Mouse (Mus musculus) CH12.LX (cell line): ENCODE measurements at regions not wholly inside any gene's neighbourhood (a gene's known extent, or its start where the extent isn't known, plus 50 kb on each side); places are given as distances from the start of the nearest gene placed in this dataset.

Source experiments
- DNase-seq: peaks from one replicate; pipeline ENCODE4 v3.0.0-alpha.2; 2013; ENCODE audit errors: extremely low read depth
- H3K27ac ChIP-seq: 2 replicates; pipeline ENCODE4 v1.5.1; 2012; ENCODE audit warnings: low read depth, mild to moderate bottlenecking, control low read depth, moderate library complexity; ENCODE audit not compliant: insufficient read depth
- H3K27me3 ChIP-seq: replicated peaks from 2 replicates; pipeline ENCODE3; 2012; ENCODE audit warnings: inconsistent platforms
- H3K36me3 ChIP-seq, 2 experiments: replicated peaks in 1 of 2; 2 replicates each; pipeline versions ENCODE3 to v1.6.1; 2012; ENCODE audit warnings: inconsistent platforms in 1 of 2, low read length in 1 of 2, mild to moderate bottlenecking in 1 of 2, mixed read lengths in 1 of 2, moderate library complexity in 1 of 2; ENCODE audit not compliant: control insufficient read depth in 1 of 2, insufficient read depth in 1 of 2
- H3K4me1 ChIP-seq, 2 experiments: 2 replicates each; pipeline ENCODE4 v1.6.1; 2012; ENCODE audit warnings: inconsistent platforms in 1 of 2, moderate library complexity in 1 of 2; ENCODE audit not compliant: insufficient read depth in 2 of 2, control insufficient read depth in 1 of 2
- H3K4me2 ChIP-seq: 2 replicates; pipeline ENCODE4 v1.6.1; 2012; ENCODE audit warnings: low read depth, mild to moderate bottlenecking, control low read depth; ENCODE audit not compliant: poor library complexity, insufficient read depth, severe bottlenecking
- H3K4me3 ChIP-seq, 3 experiments: fragments of 150-350 bp in 1 of 3; sonication (generic) in 1 of 3; replicated peaks in 1 of 3; 2 replicates each; pipeline versions ENCODE3 to v1.5.1; 2011 to 2012; ENCODE audit warnings: low read depth in 2 of 3, low read length in 2 of 3, mild to moderate bottlenecking in 2 of 3, moderate library complexity in 2 of 3, control low read depth in 1 of 3, improper control_type of control experiment in 1 of 3, inconsistent platforms in 1 of 3, mixed read lengths in 1 of 3; ENCODE audit not compliant: poor library complexity in 1 of 3
- H3K79me2 ChIP-seq: replicated peaks from 2 replicates; pipeline ENCODE4 v1.6.1; 2012; ENCODE audit warnings: mild to moderate bottlenecking, moderate library complexity; ENCODE audit not compliant: control insufficient read depth, poor library complexity, insufficient read depth, severe bottlenecking; ENCODE audit errors: extremely low read depth
- H3K9ac ChIP-seq: 2 replicates; pipeline ENCODE4 v1.6.1; 2012; ENCODE audit warnings: low read depth, mild to moderate bottlenecking, control low read depth, moderate library complexity; ENCODE audit not compliant: insufficient read depth
- H3K9me3 ChIP-seq: replicated peaks from 2 replicates; pipeline ENCODE3; 2012; ENCODE audit warnings: low read length, inconsistent platforms, mixed read lengths
- CHD2 ChIP-seq: IDR thresholded peaks from 2 replicates; pipeline ENCODE4 v1.6.1; 2011; ENCODE audit warnings: low read length, improper control_type of control experiment
- CTCF ChIP-seq, 2 experiments: IDR thresholded peaks in 1 of 2; conservative IDR thresholded peaks in 1 of 2; 2 replicates each; pipeline ENCODE4 v1.5.1; 2011 to 2012; ENCODE audit warnings: low read depth in 2 of 2, low read length in 2 of 2, improper control_type of control experiment in 1 of 2, inconsistent platforms in 1 of 2, mild to moderate bottlenecking in 1 of 2, moderate library complexity in 1 of 2
- EP300 ChIP-seq: IDR thresholded peaks from 2 replicates; pipeline ENCODE4 v1.6.1; 2011; ENCODE audit warnings: low read length, improper control_type of control experiment
- ETS1 ChIP-seq: conservative IDR thresholded peaks from 2 replicates; pipeline ENCODE4 v1.6.1; 2012; ENCODE audit warnings: low read depth, mild to moderate bottlenecking, inconsistent platforms, low read length, improper control_type of control experiment, moderate library complexity
- GABPA ChIP-seq: IDR thresholded peaks from 2 replicates; pipeline ENCODE4 v1.6.1; 2012; ENCODE audit warnings: low read depth, low read length, improper control_type of control experiment, inconsistent platforms; ENCODE audit not compliant: insufficient replicate concordance
- IRF4 ChIP-seq: IDR thresholded peaks from 2 replicates; pipeline ENCODE4 v1.6.1; 2014; ENCODE audit warnings: low read depth, mild to moderate bottlenecking, inconsistent platforms, low read length, improper control_type of control experiment
- JUND ChIP-seq: conservative IDR thresholded peaks from 2 replicates; pipeline ENCODE4 v1.6.1; 2011; ENCODE audit warnings: low read depth, low read length, improper control_type of control experiment
- KAT2A ChIP-seq: IDR thresholded peaks from 2 replicates; pipeline ENCODE4 v1.6.1; 2012; ENCODE audit warnings: low read length, improper control_type of control experiment, inconsistent platforms; ENCODE audit not compliant: insufficient replicate concordance
- MAFK ChIP-seq: IDR thresholded peaks from 2 replicates; pipeline ENCODE4 v1.6.1; 2011; ENCODE audit warnings: low read length, improper control_type of control experiment; ENCODE audit not compliant: insufficient replicate concordance
- MAX ChIP-seq: IDR thresholded peaks from 2 replicates; pipeline ENCODE4 v1.6.1; 2011; ENCODE audit warnings: low read length, improper control_type of control experiment
- MAZ ChIP-seq: IDR thresholded peaks from 2 replicates; pipeline ENCODE4 v1.6.1; 2012; ENCODE audit warnings: low read depth, mild to moderate bottlenecking, inconsistent platforms, low read length, improper control_type of control experiment, moderate library complexity
- MXI1 ChIP-seq: IDR thresholded peaks from 2 replicates; pipeline ENCODE4 v1.6.1; 2011; ENCODE audit warnings: mild to moderate bottlenecking, low read depth, low read length, improper control_type of control experiment
- MYC ChIP-seq: IDR thresholded peaks from 2 replicates; pipeline ENCODE4 v1.6.1; 2011; ENCODE audit warnings: low read depth, mild to moderate bottlenecking, improper control_type of control experiment, low read length
- NELFE ChIP-seq: IDR thresholded peaks from 2 replicates; pipeline ENCODE4 v1.6.1; 2011; ENCODE audit warnings: low read depth, low read length, improper control_type of control experiment
- PAX5 ChIP-seq: IDR thresholded peaks from 2 replicates; pipeline ENCODE4 v1.6.1; 2012; ENCODE audit warnings: low read length, inconsistent platforms, mixed read lengths
- POLR2A ChIP-seq: IDR thresholded peaks from 2 replicates; pipeline ENCODE4 v1.6.1; 2011; ENCODE audit warnings: low read depth, mild to moderate bottlenecking, improper control_type of control experiment, low read length
- POLR2AphosphoS2 ChIP-seq: IDR thresholded peaks from 2 replicates; pipeline ENCODE4 v1.6.1; 2011; ENCODE audit warnings: low read depth, low read length, improper control_type of control experiment
- RAD21 ChIP-seq: IDR thresholded peaks from 2 replicates; pipeline ENCODE4 v1.6.1; 2011; ENCODE audit warnings: low read depth, mild to moderate bottlenecking, low read length, improper control_type of control experiment, moderate library complexity
- RCOR1 ChIP-seq: conservative IDR thresholded peaks from 2 replicates; pipeline ENCODE4 v1.6.1; 2012; ENCODE audit warnings: low read depth, mild to moderate bottlenecking, inconsistent platforms, low read length, improper control_type of control experiment
- SMC3 ChIP-seq: IDR thresholded peaks from 2 replicates; pipeline ENCODE4 v1.6.1; 2011; ENCODE audit warnings: low read depth, low read length, improper control_type of control experiment
- UBTF ChIP-seq: IDR thresholded peaks from 2 replicates; pipeline ENCODE4 v1.6.1; 2012; ENCODE audit warnings: low read depth, mild to moderate bottlenecking, inconsistent platforms, low read length, improper control_type of control experiment, moderate library complexity
- USF1 ChIP-seq: IDR thresholded peaks from 2 replicates; pipeline ENCODE4 v1.6.1; 2014; ENCODE audit warnings: low read depth, mild to moderate bottlenecking, inconsistent platforms, low read length, improper control_type of control experiment
- USF2 ChIP-seq: conservative IDR thresholded peaks from 2 replicates; pipeline ENCODE4 v1.6.1; 2011; ENCODE audit warnings: low read depth, low read length, improper control_type of control experiment
- ZMIZ1 ChIP-seq: IDR thresholded peaks from 2 replicates; pipeline ENCODE4 v1.6.1; 2012; ENCODE audit warnings: low read depth, mild to moderate bottlenecking, inconsistent platforms, low read length, improper control_type of control experiment
- ZNF384 ChIP-seq: IDR thresholded peaks from 2 replicates; pipeline ENCODE4 v1.6.1; 2012; ENCODE audit warnings: low read depth, low read length, improper control_type of control experiment, inconsistent platforms
- dilution Hi-C: fragments of 300-500 bp; cut with MboI; formaldehyde crosslinking; loops from 2 replicates; pipeline ENCODE4 v1.14.3; 2020; ENCODE audit warnings: low sequenced_read_pairs; ENCODE audit not compliant: extremely low pct_unique_long_range_greater_than_20kb, extremely low pct_ligation_motif_present
- in situ Hi-C: fragments of 300-500 bp; cut with MboI; formaldehyde crosslinking; loops from 3 replicates; pipeline ENCODE4 v1.14.3; 2019; ENCODE audit warnings: low sequenced_read_pairs, low pct_ligation_motif_present, low pct_unique_long_range_greater_than_20kb, mixed read lengths

DNA sequence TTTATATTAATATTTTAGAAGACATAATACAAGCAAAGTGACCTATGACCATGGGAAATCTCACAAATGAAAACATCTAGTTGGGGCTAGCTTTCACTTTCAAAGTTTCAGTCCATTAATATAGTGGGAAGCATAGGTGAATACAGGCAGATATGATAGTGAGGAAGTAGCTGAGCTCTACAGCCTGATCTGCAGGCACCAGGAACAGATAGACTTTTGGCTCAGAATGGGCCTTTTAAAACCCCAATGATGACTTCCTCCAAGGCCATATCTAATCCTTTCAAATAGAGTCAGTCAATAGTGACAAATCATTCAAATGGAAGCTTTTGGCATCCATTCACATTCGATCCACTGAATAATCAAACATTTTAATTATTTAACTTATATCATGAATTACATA lies 581.6 kb upstream of the Pcdh17 start:
- Histone ChIP-seq H3K4me2 (no peak overlapping the region), H3K27me3 (no peaks in the 10 kb centered on the region), H3K79me2 (no peaks in the 10 kb centered on the region), H3K36me3 (no peaks in the 10 kb centered on the region), H3K9me3 (peaks cover 4% of the 10 kb centered on the region), H3K9ac (no peak overlapping the region), H3K4me3 (no peak overlapping the region), H3K27ac (no peak overlapping the region), H3K4me1 (no peaks in the 10 kb centered on the region)
- in situ Hi-C loops = no loop called here
- dilution Hi-C loops = no loop called here
- no peak for TF ChIP-seq CTCF (conservative IDR thresholded peaks at IDR 0.05 in 1 of 2, IDR thresholded peaks at IDR 0.05 in 1 of 2; ENCODE audit: low read depth in 2 of 2, low read length in 2 of 2)
- TF ChIP-seq NELFE = no peak
- TF ChIP-seq MXI1 = no peak
- no peak for TF ChIP-seq RAD21
- no peak for TF ChIP-seq SMC3
- no peak for TF ChIP-seq GABPA
- TF ChIP-seq IRF4 = no peak
- TF ChIP-seq JUND = no peak
- no peak for TF ChIP-seq MAX
- TF ChIP-seq ZMIZ1 = no peak
- TF ChIP-seq PAX5 = no peak
- no peak for TF ChIP-seq ETS1
- no peak for TF ChIP-seq ZNF384
- TF ChIP-seq UBTF = no peak
- TF ChIP-seq EP300 = no peak
- no peak for DNase-seq

DNA sequence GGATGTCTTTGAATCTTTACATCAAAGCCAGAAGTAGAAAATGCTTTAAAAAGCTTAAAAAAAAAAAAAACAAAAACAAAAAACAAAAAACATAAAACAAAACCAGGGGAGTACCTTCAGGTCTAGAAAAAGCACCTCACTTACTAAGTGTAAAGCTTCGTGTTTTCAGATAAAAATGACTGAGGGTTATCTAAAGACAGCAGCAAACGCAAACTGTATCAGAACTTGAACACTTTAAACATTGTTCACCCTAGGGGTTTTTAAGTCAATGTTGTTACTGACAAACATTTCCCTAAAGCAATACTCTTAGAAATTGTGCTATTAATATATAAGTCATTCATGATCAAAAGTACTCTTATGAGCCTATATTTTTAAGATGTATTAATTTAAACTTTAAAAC lies 580.7 kb upstream of the Pcdh17 start:
- no peak overlapping the region for H3K9ac ChIP-seq
- H3K9me3 ChIP-seq = peaks cover 4% of the 10 kb centered on the region
- in situ Hi-C loops (no loop called here), dilution Hi-C loops (no loop called here)
- no peaks in the 10 kb centered on the region for H3K79me2 ChIP-seq
- no peak for DNase-seq
- no peaks in the 10 kb centered on the region for H3K27me3 ChIP-seq
- H3K4me1 ChIP-seq = no peaks in the 10 kb centered on the region
- no peak overlapping the region for H3K4me3 ChIP-seq
- no peak overlapping the region for H3K4me2 ChIP-seq
- TF ChIP-seq PAX5 = no peak
- TF ChIP-seq MAZ = no peak
- TF ChIP-seq POLR2AphosphoS2 = no peak
- no peak for TF ChIP-seq KAT2A
- no peak for TF ChIP-seq POLR2A
- no peak for TF ChIP-seq CHD2
- no peak for TF ChIP-seq USF2
- TF ChIP-seq MAFK = no peak
- no peak for TF ChIP-seq USF1
- no peak for TF ChIP-seq MAX
- TF ChIP-seq ZMIZ1 = no peak
- TF ChIP-seq RCOR1 = no peak
- no peak for TF ChIP-seq MYC
- no peak for TF ChIP-seq CTCF (conservative IDR thresholded peaks at IDR 0.05 in 1 of 2, IDR thresholded peaks at IDR 0.05 in 1 of 2; ENCODE audit: low read depth in 2 of 2, low read length in 2 of 2)
- H3K36me3 ChIP-seq = no peaks in the 10 kb centered on the region
- no peak overlapping the region for H3K27ac ChIP-seq
